Mouse (Mus musculus) urinary bladder, adult 18-20 months (tissue): ENCODE measurements around the gene Pgpep1.

Source experiments
- DNase-seq, 2 experiments: peaks; one replicate each; pipeline ENCODE4 v3.0.0; 2022; ENCODE audit warnings: low spot score in 2 of 2, mixed read lengths in 2 of 2

Pgpep1 gene

GRCm38 (mm10) chr8:70660273-70660725 lies at the start of gene Pgpep1:
Pgpep1 (minus strand) TSS chr8:70660388.
- no peak for DNase-seq

DNA sequence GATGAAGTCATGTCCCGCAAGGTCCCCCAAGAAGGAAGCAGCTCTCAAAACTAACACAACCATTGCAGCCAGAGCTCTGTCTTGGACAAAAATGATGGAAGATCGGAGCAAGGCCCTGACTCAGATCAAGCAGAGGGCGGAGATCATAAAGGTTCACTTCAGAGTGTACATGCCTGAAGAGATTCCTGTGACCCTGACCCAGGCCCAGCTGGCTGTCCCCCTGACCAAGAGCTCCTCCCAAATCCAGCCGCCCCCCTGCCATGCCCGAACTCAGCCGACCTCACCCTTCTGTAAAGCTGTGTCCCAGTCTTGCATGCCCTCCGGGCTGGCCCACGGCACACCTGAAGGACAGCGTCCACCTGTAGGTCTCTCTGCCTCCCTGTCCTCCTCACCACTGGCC lies 49.6 kb upstream of the Pgpep1 start:
- no peak for DNase-seq

GRCm38 (mm10) chr8:70708281-70708680 lies 48.1 kb upstream of the Pgpep1 start:
- no peak for DNase-seq

GRCm38 (mm10) chr8:70703287-70703686 lies 43.1 kb upstream of the Pgpep1 start, which contains the start of gene Iqcn:
Iqcn (plus strand) TSS chr8:70703457.
- DNase-seq, result no peak

- peak; percentile 50 to 85 for DNase-seq
These were observed 42.6 kb upstream of the Pgpep1 start for GRCm38 (mm10) chr8:70702842-70703182.

DNA sequence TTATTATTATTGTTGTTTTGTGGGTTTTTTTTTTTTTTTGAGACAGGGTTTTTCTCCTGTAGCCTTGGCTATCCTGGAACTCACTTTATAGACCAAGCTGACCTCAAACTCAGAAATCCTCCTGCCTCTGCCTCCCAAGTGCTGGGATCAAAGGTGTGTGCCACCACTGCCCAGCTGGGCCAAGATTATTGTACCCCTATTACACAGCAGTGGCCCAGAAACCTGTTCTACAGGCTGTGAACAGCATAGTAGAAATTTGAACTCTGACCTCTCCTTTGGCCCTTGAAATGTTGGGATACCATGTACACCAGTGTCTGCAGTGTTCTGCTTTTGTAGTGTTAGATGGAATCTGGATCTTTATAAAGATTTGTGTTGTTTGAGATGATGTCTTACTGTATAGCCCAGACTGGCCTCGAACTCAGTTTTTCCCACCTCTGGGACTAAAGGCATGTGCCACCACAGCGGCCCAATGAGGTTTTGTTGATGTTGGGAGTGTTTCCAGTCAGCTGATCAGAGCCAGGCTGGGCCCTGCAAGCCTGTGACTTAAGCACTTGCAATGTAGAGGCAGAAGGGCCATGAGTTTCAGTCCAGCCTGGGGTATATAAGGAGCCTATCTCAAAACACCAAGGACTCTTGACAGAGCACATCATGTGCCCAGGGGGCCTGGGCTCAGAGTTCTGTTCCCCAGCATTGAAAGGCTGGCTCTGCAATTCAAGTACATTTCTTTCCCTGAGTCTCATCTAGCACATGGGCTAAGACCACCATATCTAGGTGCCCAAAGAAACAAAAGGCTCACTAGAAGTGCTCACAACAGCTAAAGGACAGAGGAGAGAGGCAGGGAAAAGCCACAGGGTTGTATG lies 42.0 kb upstream of the Pgpep1 start:
- DNase-seq, result no peak

- DNase-seq, result no peak
These were observed 41.1 kb upstream of the Pgpep1 start for GRCm38 (mm10) chr8:70701048-70701981.

GRCm38 (mm10) chr8:70700555-70700922 lies 40.4 kb upstream of the Pgpep1 start:
- DNase-seq, result peak; percentile 77 to 90

- DNase-seq, result peak; percentile 72
These were observed 39.8 kb upstream of the Pgpep1 start for GRCm38 (mm10) chr8:70699834-70700554.

GRCm38 (mm10) chr8:70699116-70699833 lies 39.1 kb upstream of the Pgpep1 start:
- peak; percentile 48 to 67 for DNase-seq

- DNase-seq, result peak; percentile 99
These were observed 38.3 kb upstream of the Pgpep1 start, which contains the start of gene Jund for GRCm38 (mm10) chr8:70698310-70699109. Jund (plus strand) TSS chr8:70698949.

DNA sequence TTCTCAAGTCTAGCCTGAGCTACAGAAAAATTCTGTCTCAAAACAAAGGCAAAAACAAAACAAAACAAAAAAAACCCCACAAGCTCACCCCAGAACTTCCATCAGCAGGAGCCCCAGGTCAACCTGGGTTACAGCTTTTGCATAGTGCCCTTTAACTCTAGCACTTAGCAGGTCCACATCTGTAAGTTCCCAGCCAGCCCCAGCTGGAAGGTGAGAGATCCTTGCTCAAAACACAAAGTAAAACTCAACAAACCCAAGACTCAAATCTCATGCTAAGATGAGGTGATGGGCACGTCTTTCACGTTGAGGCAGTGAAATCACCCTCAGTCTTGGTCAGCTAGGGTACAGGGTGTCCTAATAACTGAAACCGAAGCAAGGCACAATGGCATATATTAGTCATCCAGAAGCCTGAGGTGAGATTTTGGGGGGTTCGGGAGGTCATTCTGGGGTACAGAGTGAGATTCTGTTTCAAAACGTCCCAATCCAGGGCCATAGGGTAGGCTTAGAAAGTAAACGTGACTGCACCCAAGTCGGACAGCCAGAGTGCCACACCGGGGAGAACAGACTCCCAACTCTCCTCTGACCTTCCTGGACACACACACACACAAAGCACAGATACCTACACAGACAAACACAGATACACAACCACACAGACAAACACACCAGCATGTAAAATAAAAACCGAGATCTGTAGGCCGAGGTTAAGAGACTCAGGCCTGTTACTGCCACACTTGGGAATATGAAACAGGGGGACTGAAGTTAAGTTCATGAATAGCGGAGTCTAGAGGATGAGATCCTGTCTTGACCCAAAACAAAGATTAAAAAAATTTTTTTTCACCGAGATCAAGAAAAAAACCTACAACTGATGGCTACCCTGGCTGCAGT lies 37.4 kb upstream of the Pgpep1 start:
- no peak for DNase-seq

GRCm38 (mm10) chr8:70696946-70697345 lies 36.8 kb upstream of the Pgpep1 start:
- DNase-seq, result no peak

DNA sequence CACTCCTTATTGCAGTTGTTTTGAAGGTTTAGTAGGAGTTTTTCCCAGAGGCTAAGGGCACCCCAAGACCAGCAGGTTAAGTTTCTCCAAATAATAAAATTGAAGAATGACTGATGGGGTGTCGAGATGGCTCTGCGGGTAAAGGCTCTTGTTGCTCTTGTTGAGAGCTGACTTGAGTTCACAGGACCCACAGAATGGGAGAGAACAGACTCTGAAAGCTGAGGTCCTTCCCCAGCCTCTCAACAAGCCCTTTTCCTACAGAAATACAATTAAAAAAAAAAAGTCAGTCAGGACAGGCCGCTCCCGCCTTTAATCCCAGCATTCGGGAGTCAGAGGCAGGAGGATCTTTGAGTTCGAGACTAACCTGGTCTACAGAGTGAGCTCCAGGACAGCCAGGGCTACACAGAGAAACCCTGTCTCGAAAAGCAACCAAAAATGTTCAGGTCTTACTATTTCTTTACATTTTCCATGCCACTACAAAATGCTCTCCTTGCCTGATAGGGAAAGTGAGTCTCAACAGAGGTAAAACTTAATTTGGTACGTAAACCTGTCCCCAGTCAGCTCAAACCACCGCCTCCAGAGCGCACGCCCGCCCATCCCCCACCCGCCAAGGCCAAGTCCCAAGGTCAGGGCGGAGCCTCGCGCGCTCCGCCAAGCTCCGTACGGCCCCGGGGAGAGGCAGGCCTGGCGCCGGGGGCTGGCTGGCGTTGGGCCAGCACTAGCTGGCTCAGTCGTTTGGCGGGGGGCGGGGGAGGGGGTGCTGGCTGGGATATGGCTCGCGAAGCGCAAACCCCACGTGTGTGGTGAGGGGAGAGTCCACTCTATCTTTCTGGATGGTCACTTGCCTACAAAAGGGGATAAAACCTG lies 36.1 kb upstream of the Pgpep1 start:
- DNase-seq, result peak in 1 of 2 experiments; percentile 65

DNA sequence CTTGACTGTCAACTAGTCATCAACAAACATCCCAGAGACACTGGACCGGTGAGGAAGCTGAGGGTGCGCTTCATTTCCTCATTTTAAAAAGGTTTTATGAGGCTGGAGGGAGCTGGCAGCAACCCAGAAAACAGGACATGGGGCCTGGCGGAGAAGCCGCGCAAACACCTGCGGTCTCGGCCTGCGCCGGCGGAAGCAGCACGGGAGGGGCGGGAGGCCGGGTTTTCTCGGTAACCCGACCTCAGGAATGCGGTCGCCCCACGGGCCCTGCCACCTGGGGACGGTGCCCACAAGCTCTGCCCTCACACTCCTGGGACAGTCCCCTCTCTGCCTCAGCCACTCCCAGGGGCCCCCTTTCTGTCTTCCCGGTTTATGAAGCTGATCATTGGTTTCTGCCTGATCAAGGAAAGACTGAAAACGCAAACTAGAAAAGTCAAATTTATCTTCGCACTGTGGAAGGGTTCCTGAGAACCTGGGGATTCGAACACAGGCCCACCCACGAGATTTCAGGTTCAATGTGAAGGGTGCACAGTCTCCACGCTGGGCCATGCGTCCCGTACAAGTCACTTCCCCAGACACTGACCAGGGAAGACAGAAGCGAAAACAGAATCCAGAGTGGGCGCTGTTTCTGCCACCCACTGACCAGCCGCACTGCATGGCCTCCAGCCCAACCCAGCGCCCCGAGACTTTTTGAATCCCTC lies 35.3 kb upstream of the Pgpep1 start:
- peak in 1 of 2 experiments; percentile 61 for DNase-seq

GRCm38 (mm10) chr8:70693636-70694035 lies 33.4 kb upstream of the Pgpep1 start:
- DNase-seq, result no peak

GRCm38 (mm10) chr8:70691727-70692231 lies 31.6 kb upstream of the Pgpep1 start:
- no peak for DNase-seq
